Mouse (Mus musculus): ENCODE measurements at regions not wholly inside any gene's neighbourhood (a gene's known extent, or its start where the extent isn't known, plus 50 kb on each side); places are given as distances from the start of the nearest gene placed in this dataset.

DNA sequence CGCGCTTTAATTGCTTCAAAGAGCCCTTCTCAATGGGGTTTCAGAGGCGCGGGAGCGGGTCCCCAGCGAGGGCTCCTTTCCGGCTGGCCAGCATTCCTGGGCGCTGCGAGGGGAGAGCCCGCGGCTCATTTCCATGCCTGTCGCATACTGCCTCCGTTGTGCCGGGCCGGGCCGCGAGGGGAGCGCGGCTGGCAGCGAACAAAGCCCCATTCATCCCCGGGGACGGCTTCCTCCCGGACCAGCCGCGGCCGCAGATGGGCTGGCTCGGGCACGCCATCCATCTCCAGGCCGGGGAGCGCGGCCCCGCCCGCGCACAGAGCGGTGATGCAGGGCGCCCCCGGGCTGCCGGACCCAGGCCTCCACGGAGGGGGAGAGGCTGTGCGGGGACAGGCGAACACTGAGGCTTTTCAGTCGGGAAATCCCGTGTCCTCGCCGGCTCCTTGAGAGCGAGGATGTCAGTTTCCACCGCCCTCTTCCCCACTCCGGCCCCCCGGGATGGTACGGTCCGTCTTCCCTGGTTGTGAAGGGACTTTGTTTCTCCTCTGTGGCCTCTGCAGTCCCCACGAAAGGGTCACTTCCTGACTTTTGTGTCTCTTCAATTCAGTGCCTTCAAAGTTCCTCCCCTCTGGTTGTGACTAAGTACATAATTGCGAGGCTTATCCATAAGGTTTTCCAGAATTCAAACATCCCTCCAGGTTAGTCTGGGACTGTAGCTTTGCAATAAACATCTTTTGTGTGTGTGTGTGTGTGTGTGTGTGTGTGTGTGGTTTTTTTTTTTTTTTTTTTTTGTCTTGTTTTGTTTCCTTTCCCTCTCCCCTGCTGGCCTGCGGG, 97.3 kb downstream of the Tmco5 start:
- TF ChIP-seq GATA1 (IDR thresholded peaks at IDR 0.05; ENCODE audit: low read length): no peak

DNA sequence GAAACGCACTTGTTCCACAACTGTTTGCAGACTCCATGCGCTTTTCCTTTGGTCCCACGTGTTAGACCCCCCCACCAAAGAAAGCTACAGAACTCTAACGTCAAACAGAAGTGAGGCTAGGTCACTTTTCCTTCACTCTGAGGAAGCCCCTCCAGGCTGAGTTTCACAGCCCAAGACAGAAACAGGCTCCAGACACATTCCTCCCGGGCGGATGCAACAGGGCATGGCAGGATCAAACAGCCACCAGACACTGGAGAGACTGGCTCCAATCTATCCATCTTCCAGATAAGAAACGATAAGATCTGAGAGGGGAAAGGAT, 97.9 kb downstream of the Tmco5 start:
- TF ChIP-seq GATA1 (IDR thresholded peaks at IDR 0.05; ENCODE audit: low read length): no peak

DNA sequence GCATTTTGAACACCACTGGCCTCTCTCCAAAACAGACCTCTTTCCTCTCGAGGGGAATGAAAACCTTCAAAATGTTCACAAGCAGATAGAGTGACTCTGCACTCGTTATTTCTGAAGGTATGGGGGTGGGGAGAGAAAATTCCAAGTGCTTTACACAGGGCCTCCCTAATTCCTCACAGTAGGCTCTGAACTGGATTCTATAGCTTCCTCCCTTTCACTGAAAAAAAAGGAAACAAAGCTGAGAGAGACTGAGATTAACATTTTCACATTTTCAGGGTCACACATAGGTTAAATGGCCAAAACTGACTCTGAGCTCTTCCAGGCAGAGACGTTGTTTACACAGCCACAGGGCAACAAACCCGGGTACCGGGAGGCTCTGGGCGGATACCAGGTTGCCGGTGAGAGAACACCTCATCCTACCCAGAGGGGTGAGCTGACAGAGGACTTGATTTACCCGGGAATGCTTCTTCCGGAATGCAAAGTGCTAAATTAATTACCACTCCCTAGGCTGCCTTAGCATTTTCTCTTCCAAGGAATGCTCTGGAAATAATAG, 98.5 kb downstream of the Tmco5 start:
- TF ChIP-seq GATA1 (IDR thresholded peaks at IDR 0.05; ENCODE audit: low read length): no peak

DNA sequence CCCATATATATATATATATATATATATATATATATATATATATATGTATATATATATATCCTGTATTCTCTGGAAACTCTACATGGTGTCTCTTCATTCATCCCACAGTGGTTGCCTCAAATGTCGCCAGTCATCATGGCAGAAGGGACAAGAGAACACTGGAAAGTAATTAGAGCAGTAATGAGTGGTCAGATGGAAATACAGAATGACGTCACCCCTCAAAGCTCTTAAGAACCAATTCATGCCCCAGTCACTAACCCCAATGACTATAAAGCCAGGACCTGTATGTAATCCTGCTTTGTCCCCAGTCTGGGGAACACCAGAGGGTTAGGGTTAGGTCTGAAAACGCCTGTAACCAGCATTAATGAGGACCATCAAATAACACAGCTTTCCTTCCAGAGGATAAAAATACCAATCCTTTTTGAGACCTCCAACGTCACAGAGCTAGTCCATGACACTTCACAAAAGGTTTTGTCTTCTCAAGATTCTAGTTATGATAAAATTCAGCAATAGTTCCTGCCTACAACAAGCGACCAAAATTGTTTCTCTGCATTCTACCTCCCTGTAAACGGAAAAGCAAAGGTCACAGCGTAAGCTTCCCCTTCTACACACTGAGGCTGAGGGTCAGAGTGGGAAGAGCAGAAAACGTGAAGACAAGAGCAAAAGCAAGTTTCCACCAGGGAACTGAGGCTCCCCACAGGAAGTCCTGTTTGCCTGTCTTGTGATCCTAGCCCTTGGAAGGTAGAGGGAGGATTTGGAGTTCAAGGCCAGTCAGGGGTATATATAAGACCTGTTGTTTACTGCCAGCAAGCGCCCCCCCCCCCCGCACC, 99.5 kb downstream of the Tmco5 start:
- no peak for TF ChIP-seq GATA1 (IDR thresholded peaks at IDR 0.05; ENCODE audit: low read length)

DNA sequence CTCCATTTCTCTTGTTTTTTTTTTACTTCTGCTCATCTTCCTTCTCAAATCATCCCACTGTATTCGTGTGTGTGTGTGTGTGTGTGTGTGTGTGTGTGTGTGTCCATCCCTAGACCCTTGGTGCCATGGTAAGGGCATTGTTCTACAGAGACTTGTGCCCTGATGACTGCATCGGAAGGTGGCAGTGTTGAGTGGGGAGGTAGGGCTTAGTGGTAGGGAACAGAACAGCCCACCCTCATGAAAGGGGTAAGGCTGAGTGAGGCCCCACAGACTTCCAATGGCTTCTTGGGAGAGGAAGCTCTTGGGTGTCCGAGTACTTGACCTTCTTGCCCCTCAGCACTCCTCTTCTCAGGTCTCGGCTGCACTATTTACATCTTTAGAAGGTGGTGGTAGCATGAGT, 100.3 kb downstream of the Tmco5 start:
- no peak for TF ChIP-seq GATA1 (IDR thresholded peaks at IDR 0.05; ENCODE audit: low read length)

DNA sequence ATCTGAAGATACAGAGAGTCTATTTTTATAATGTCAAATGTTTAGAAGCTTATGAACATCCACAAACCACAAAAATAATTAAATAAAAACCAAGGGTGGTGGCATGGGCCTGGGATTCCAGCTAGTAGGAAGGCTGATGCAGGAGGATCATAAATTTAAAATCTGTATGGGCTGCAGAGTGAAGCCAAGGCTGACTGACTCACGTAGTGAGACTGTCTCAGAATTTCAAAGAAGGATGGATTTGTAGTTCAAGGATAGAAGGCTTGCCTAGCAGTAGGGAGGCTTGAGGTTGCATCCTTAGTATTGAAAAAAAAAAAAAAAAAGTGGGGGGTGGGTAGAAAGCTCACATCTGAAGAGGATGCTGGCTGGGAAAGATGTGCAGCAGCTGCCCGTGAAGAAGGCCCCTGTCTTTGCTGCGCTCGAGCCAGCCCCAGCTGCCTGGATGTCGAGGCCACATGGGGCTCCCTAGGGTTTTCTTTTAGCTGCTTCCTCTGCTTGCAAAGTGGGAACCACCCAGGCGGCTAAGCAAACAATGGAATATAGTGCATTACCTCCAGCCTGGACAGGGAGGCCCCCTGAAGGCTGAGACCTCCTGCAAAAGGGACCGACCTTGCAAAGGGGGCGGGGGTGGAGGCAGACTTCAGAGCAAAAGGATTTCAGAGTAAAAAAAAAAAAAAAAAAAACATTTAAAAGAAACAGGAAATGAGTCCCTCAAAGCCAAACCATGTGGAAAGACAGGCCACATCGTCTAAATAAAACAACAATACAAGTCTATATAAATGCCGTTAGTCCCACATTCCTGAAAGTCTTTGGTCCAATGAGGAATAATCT, 101.3 kb downstream of the Tmco5 start:
- no peak for TF ChIP-seq GATA1 (IDR thresholded peaks at IDR 0.05; ENCODE audit: low read length)

DNA sequence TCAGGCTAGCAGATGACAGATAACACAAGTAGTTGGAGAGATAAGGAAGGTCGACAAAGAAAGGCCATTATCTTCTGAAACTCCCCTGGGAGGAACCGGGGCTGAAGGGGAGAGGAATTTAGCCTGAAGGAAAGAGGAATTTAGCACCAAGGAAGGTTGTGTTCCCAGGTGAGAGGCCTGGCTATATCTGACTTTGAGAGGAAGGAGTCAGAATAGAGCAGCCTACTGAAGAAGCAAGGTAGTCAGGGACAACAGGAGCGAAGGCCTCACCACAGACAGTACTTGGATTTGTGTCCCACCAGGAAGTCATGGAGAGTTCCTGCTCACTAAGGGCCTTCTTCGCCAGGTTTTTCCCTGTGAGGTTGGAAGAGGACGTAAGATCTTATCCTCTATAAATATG, 102.2 kb downstream of the Tmco5 start:
- TF ChIP-seq GATA1 (IDR thresholded peaks at IDR 0.05; ENCODE audit: low read length): no peak

DNA sequence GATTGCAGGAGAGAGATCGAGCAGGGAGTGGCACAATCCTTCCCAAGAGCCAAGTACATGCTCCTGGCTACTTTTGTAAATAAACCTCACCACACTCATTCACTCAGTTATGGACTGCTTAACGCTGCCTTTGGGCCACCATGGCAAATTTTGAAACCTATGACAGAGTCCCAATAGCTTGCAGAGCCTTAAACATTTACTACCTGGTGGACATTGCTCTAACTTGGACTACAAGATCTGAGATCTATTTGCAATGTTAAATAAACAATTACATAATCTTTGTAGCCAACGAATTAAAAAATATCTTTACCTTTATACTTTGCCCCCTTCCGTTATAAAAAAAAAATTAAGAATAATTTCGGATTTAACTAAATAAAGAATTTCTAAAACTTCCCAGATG, 104.9 kb downstream of the Tmco5 start:
- TF ChIP-seq GATA1 (IDR thresholded peaks at IDR 0.05; ENCODE audit: low read length): no peak

DNA sequence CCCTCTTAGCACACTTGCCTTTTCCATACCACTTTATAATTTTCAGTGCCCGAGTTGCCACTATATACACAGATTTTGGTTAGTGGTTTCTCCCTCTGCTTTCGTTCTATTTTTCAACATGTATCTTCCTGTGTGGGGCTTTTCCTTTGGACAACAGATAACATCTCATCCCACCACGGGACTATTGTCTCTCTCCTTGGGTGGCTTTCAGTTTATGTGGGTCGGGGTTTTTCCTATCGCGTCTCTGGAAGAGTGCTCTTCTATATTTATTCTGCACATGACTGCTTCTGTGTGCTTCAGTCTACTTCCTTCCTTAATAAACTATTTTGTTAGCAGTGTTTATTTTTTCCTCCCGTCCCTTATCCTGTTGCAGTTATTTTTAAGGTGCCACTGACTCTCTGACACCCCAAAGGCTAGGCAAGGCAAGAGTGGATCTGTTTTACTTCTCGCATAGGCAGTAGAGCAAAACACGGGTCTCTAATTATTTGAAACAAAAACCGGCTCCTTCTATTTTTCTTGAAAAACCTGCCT, 105.4 kb downstream of the Tmco5 start:
- TF ChIP-seq GATA1 (IDR thresholded peaks at IDR 0.05; ENCODE audit: low read length): no peak

DNA sequence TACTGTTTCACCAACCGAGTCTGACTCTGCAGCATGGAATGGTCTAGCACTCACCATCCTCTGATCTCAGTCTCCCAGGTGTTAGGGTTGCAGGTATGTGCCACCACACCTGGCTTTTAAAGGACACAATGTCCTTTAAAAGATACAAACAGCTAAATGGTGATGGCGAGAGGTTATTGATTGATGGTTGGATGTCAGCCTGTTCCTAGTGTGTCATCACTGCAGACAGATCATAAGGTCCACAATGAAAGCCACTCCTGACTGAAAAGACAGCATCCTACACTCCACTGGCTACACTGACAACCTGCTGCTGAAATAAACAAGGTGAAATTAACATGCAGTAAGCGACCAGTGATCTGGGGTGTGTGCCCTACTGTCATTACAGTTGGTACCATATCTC, 106.1 kb downstream of the Tmco5 start:
- TF ChIP-seq GATA1 (IDR thresholded peaks at IDR 0.05; ENCODE audit: low read length): no peak

DNA sequence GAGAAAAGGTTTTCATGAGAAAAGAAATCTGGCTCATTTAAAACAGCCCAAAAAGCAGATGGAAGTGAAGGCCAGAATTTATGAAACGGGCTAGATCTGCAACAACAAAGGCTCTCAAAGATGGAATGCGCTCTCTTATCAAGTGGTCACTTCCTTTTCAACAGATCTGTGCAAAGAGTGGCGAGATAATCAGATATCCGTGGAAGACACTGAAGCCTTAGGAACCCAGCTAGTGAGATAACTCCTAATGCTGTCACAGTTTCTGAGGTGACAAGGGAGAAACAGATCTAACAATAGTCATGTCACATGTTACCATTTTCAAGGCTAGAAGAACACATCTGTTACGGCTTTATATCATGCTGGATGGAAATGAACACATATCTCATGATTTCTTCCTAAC, 107.1 kb downstream of the Tmco5 start:
- TF ChIP-seq GATA1 (IDR thresholded peaks at IDR 0.05; ENCODE audit: low read length): peak; percentile 83

DNA sequence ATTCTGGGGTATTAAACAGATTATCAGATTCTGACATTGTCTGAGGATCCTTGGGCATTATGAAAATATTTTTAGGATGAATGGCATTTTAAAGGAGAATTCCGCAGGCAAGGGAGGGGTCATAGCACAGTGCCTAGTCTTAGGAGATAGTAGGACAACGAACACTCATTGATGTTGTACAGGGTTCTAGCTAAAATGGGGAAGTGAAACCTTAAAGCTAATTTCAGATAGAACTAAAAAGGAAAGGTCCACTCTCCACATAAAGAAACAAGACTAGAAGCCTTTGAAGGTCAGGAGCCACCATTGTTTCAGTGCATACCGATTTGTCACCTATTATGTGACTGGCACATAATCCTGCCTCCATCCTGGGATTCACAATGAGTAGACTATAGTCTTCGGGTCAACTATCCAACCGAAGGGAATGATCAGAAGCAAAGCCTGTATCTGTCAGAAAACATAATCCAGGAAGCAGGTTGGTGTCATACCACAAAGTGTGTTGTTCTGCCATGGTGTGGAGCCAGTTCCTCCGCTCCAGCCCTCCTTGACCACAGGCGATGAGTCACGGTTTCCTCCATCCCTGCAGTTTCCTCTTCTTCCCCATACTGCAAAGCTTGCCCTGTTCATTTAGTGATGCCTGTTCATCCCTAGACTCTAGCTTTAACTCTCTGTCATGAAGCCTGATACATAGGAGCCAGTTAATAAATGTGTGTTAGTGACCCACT, 110.6 kb downstream of the Tmco5 start:
- no peak for TF ChIP-seq GATA1 (IDR thresholded peaks at IDR 0.05; ENCODE audit: low read length)

DNA sequence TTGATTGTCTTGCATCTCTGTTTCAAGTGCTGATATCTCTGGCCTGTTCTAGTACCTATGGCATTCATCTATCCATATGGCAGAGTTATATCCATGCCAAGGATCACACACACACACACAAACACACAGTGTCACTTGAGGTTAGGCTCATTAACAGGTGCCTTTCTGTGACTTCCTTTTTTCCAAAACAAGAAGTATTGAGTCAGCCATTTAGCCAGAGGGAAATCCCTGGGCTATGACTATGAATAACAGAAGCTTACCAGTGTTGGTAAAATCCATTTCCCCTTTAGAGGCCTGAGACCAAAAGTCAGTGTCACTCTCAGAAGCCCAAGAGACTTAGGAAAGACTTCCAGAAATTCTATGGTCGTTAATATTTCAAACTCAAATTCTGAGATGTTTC, 111.6 kb downstream of the Tmco5 start:
- no peak for TF ChIP-seq GATA1 (IDR thresholded peaks at IDR 0.05; ENCODE audit: low read length)

DNA sequence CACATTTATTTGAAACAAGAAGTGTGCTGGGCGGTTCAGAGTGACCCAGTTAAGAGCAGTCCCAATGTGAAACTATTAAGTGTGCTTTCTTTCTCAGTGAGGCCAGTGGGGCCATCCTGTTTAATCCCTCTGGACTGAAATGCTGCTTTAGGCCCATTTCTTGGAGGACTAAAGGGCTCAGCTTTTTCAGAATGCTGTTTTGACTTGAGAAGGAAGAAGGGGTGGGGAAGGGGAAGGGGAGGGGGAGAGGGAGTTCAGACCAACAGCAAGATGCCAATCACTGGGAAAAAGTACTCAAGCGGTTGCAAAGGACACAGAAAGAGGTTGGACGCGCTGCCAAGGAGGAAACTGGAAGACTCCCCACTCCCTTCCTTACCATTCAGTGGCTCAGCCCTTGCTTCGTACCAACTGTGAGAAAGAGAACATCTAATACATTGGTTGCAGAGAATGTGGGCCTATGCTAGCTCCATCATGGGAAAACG, 113.1 kb downstream of the Tmco5 start:
- no peak for TF ChIP-seq GATA1 (IDR thresholded peaks at IDR 0.05; ENCODE audit: low read length)

DNA sequence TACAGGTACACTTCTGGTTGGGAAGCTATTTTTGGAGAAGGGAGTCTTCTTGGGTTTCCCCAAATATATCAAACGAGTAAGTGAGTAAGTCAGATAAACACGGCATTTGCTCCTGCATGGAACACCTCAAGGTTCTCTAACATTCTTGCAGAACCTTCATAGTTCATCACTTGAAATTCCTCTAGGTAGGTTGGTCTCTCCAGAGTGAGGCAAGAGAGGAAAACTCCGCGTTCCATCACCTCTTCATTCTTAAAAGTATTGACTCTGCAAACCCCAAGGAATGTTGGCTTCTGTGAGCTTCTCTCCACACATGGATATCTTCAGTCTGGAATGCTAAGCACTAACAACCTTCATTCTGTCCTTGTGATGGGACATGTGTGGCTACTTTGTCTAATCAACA, 115.2 kb downstream of the Tmco5 start:
- TF ChIP-seq GATA1 (IDR thresholded peaks at IDR 0.05; ENCODE audit: low read length): no peak
